Mouse (Mus musculus): ENCODE measurements around the gene Fbxo42.

The Fbxo42 gene

DNA sequence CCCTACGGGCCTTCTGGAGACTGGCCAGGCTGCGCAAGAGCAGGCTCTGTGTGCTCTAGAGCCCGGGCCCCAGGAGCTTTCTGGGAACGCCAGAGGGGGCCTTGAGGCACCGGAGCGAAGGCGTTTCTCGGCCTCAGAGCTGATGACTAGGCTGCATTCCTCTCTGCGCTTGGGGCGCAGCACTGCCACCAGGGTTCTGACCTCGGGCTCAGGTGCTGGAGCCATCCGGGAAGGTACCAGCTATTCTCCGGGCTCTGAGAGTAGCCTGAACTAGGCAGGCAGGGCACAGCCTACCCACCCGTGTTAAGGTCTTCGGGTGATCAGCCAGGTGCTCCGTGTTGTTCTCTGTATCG lies 99.3 kb downstream of the Fbxo42 start:
- in situ Hi-C loops (cut with MboI, MseI), result no loop called here

GRCm38 (mm10) chr4:141247776-141248613 lies 100.3 kb downstream of the Fbxo42 start:
- in situ Hi-C loops (cut with MboI, MseI), result no loop called here

- in situ Hi-C loops (cut with MboI, MseI), result no loop called here
Observed at GRCm38 (mm10) chr4:141248614-141248978, 100.9 kb downstream of the Fbxo42 start.

DNA sequence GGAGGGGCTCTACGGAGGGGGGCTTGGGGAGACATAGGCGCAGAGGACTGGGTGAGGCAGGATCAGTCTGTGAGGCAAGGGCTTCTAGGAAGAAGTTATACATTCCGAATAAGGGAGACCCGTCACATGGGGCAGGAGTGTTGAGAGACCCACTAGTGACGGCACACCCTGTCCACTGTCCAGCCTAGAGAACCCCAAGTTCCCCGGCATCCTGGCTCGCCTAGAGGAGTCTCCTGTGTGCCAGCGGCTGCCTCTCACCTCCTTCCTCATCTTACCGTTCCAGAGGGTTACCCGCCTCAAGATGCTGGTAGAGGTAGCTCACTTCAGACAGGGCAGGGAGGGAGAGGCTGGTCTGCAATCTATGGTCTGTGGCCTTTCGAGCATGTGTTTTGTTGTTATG lies 101.7 kb downstream of the Fbxo42 start:
- in situ Hi-C loops (cut with MboI, MseI), result no loop called here

DNA sequence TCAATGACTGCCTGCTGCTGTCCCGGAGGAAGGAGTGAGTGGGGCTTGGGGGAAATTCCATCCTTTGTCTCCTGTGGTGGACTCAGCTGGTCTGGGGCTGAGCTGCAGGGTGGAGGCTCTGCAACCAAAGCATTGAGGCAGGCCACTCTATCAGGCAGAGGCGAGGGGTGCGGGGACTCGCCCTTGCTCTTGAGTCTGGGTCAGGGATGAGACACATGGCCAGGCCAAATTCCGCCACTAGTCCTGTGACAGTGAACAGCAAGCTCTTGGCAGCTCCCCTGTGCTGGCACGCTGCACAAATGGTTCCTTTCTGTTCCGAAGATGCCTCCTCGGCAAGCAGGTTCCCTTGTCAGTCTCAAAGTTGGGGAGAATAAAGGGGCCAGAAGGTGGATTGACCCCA lies 103.4 kb downstream of the Fbxo42 start:
- in situ Hi-C loops (cut with MboI, MseI), result no loop called here

DNA sequence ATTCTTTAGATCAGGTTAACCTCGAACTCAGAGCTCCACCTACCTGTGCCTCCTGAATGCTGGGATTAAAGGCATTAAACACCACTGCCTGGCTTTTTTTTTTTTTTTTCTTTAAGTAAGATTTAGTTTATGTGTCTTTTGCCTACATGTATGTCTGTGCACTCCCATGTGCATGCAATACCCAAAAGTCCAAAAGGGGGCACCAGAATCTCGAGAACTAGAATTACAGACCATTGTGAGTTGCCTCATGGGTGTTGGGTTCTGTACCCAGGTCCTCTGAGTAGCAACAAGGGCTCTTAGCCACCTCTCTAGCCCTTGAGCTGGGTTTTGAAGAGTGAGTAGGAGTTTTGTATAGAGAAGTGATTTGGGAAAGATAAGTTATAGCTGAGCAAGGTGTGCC lies 104.9 kb downstream of the Fbxo42 start:
- in situ Hi-C loops (cut with MboI, MseI), result no loop called here
